Mouse (Mus musculus): ENCODE measurements around the gene Ahdc1. TPM values are rescaled to one million over a fixed set of nuclear protein-coding genes. Genes with fewer than 3 reads are reported as not detected.
"Not testable (repeated sequence)": the region's sequence is repeated elsewhere in the genome, so short reads cannot be mapped to it uniquely, and the experiment has no call there.

The Ahdc1 gene
- polyA plus RNA-seq, 3 experiments from 2014 or later: 1.6 to 2.4 (median 2.4) TPM

- ATAC-seq: no peak
Measured at GRCm38 (mm10) chr4:132997469-132998237, 13.4 kb upstream of the Ahdc1 start.

GRCm38 (mm10) chr4:133002896-133003295 lies 8.2 kb upstream of the Ahdc1 start:
- no peak for ATAC-seq

- ATAC-seq: no peak
Measured at GRCm38 (mm10) chr4:133003316-133004018, 7.6 kb upstream of the Ahdc1 start.

GRCm38 (mm10) chr4:133005233-133005632 lies 5.8 kb upstream of the Ahdc1 start:
- ATAC-seq: peak; percentile 75

- not testable (repeated sequence) for ATAC-seq
Measured at GRCm38 (mm10) chr4:133005885-133006451, 5.1 kb upstream of the Ahdc1 start.

- no peak for ATAC-seq
Measured at GRCm38 (mm10) chr4:133007513-133008380, 3.3 kb upstream of the Ahdc1 start.

- ATAC-seq: no peak
Measured at GRCm38 (mm10) chr4:133009131-133009530, 1.9 kb upstream of the Ahdc1 start.

GRCm38 (mm10) chr4:133009676-133010075 lies 1.4 kb upstream of the Ahdc1 start:
- no peak for ATAC-seq

GRCm38 (mm10) chr4:133010611-133011010 lies 449 bp upstream of the Ahdc1 start:
- no peak for ATAC-seq

GRCm38 (mm10) chr4:133011821-133012775 lies 1.0 kb downstream of the Ahdc1 start:
- ATAC-seq: peak; percentile 18

- no peak for ATAC-seq
Measured at GRCm38 (mm10) chr4:133012776-133013265, 1.8 kb downstream of the Ahdc1 start.

- no peak for ATAC-seq
Measured at GRCm38 (mm10) chr4:133013266-133013891, 2.3 kb downstream of the Ahdc1 start.

GRCm38 (mm10) chr4:133014088-133014487 lies 3.0 kb downstream of the Ahdc1 start:
- no peak for ATAC-seq

GRCm38 (mm10) chr4:133014896-133015709 lies 4.0 kb downstream of the Ahdc1 start:
- ATAC-seq: no peak

GRCm38 (mm10) chr4:133015710-133016651 lies 4.9 kb downstream of the Ahdc1 start:
- ATAC-seq: no peak

GRCm38 (mm10) chr4:133016677-133017415 lies 5.8 kb downstream of the Ahdc1 start:
- ATAC-seq: no peak

GRCm38 (mm10) chr4:133017597-133018262 lies 6.7 kb downstream of the Ahdc1 start:
- no peak for ATAC-seq

Data from inflammation-experienced regulatory T-cells, adult 6 months (primary cell).